Mouse (Mus musculus): ENCODE measurements around the gene Ankrd66.

Ankrd66 gene

GRCm38 (mm10) chr17:43543539-43543938, at the start of gene Ankrd66:
TSS of gene Ankrd66 (minus strand) at chr17:43543639.
- no peak for DNase-seq

GRCm38 (mm10) chr17:43592296-43593291, 49.2 kb upstream of the Ankrd66 start:
- DNase-seq: no peak

- no peak for DNase-seq
These were observed 47.1 kb upstream of the Ankrd66 start for GRCm38 (mm10) chr17:43590531-43590930.

GRCm38 (mm10) chr17:43589750-43590149, 46.3 kb upstream of the Ankrd66 start:
- no peak for DNase-seq

- DNase-seq: no peak
These were observed 43.8 kb upstream of the Ankrd66 start for GRCm38 (mm10) chr17:43587278-43587677.

- no peak for DNase-seq
These were observed 41.3 kb upstream of the Ankrd66 start for GRCm38 (mm10) chr17:43584771-43585170.

- DNase-seq: peak; percentile 5
These were observed 37.6 kb upstream of the Ankrd66 start for GRCm38 (mm10) chr17:43581012-43581467.

- no peak for DNase-seq
These were observed 37.0 kb upstream of the Ankrd66 start for GRCm38 (mm10) chr17:43580456-43580855.

- peak; percentile 53 for DNase-seq
These were observed 30.2 kb upstream of the Ankrd66 start for GRCm38 (mm10) chr17:43573624-43574073.

GRCm38 (mm10) chr17:43569287-43569686, 25.8 kb upstream of the Ankrd66 start:
- no peak for DNase-seq

- DNase-seq: peak; percentile 18
These were observed 24.8 kb upstream of the Ankrd66 start, which contains the start of gene Pla2g7 for GRCm38 (mm10) chr17:43567992-43568888. TSS of gene Pla2g7 (plus strand) at chr17:43568098.

- DNase-seq: no peak
These were observed 24.2 kb upstream of the Ankrd66 start for GRCm38 (mm10) chr17:43567593-43567991.

- no peak for DNase-seq
These were observed 20.0 kb upstream of the Ankrd66 start for GRCm38 (mm10) chr17:43563192-43563987.

- DNase-seq: no peak
These were observed 15.2 kb upstream of the Ankrd66 start for GRCm38 (mm10) chr17:43558678-43559077.

- DNase-seq: peak; percentile 24
These were observed 14.2 kb upstream of the Ankrd66 start for GRCm38 (mm10) chr17:43557541-43558090.

GRCm38 (mm10) chr17:43557104-43557503, 13.7 kb upstream of the Ankrd66 start:
- peak; percentile 2 for DNase-seq

GRCm38 (mm10) chr17:43554516-43555403, 11.3 kb upstream of the Ankrd66 start:
- no peak for DNase-seq

GRCm38 (mm10) chr17:43551122-43551630, 7.7 kb upstream of the Ankrd66 start:
- no peak for DNase-seq

GRCm38 (mm10) chr17:43544040-43544439, 601 bp upstream of the Ankrd66 start:
- no peak for DNase-seq

- no peak for DNase-seq
These were observed 4.7 kb downstream of the Ankrd66 start for GRCm38 (mm10) chr17:43538767-43539166.

Data from lung, postnatal 36 days (tissue).